Mouse (Mus musculus) spleen, postnatal 4 days (tissue): ENCODE measurements around the gene Stx4a.

Experiments used
- DNase-seq, 2 experiments: peaks; one replicate each; pipeline ENCODE4 v3.0.0; 2022; ENCODE audit warnings: low spot score in 2 of 2

The Stx4a gene

DNA sequence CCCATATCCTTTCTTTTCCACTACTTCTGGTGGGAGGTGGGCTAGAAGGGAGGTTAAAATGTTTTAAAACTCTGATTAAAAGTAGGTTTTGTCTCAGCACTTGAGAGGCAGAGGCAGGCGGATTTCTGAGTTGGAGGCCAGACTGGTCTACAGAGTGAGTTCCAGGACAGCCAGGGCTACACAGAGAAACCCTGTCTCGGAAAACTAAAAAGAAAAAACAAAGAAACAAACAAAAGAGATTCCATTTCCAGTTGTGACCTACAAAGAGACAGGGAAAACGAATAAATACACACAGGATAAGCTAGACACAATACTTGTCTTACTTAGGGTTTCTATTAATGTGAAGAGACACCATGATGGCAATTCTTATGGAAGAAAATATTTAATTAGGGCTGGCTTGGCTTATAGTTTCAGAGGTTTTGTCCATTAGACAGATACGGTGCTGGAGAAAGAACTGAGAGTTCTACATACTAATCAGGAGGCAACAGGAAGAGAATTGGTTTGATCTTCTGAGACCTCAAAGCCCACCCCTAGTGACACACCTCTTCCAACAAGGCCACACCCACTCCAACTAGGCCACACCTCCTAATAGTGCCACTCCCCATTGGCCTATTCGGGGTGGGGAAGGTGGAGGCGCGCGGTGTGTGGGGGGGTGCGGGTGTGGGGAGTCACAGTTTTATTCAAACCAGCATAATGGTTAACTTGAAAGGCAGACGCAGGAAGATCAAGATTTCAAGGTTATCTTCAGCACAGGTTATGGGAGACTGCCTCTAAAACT, 74.3 kb downstream of the Stx4a start:
- DNase-seq = peak in 1 of 2 experiments; percentile 49
